Mouse (Mus musculus): ENCODE results near the gene 5830473C10Rik.

DNA sequence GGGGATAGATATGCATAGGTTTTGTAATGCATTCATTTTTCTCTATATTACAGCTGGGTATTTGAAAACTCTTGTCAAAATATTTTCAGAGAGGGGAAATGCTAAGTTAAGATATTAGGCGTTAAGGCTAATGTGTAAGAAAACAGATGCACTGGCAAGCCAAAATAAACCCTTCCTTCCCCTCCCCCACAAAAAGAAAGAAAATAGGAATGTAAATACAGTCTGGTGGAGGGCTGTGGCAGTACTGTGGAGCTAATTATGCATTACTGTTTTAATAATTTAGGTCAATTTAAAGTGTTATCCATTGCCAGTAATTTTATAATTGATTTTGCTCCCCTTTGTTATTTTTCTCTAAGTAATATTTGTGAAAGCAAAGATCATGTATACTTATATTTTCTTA lies 67.6 kb downstream of the 5830473C10Rik start:
- no peak for TF ChIP-seq CTCF (IDR thresholded peaks at IDR 0.05; ENCODE audit: control insufficient read depth, insufficient read depth, insufficient replicate concordance, low read depth, low read length)
- no peak for TF ChIP-seq POLR2A (IDR thresholded peaks at IDR 0.05; ENCODE audit: control insufficient read depth, low read depth, low read length)
